Mouse (Mus musculus): Measurements from ENCODE around the gene Retreg1. TPM values are rescaled to one million over a fixed set of nuclear protein-coding genes. Genes with fewer than 3 reads are reported as not detected.
A peak's percentile ranks its signal among the peaks of the same experiment; 100 is the strongest.

The Retreg1 gene
- polyA plus RNA-seq, 1 experiment from 2014 or later, result 19.5 TPM

DNA sequence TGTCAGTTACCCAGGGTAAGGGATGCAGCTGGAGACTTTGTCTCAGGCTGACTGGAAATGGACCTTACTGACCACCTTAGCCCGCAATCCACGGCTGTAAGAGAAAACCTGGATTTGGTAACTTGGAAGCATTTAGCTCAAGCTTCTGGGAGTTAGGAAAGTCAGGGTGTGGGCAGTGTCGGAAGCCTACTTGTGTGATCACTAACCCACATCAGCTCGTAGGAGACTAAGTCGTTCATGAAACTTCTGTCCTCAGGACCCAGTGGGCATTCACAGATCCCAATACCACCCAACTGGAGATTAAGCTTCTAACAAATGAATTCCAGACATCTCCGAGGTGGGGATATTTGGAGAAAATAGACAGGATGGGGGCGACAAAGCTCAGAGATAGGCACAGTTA lies 91.4 kb downstream of the Retreg1 start:
- Histone ChIP-seq H3K27ac (ENCODE audit: low read length) (no peak overlapping the region), H3K4me2 (ENCODE audit: low read depth, low read length) (no peak overlapping the region), H3K36me3 (ENCODE audit: control insufficient read depth, insufficient read depth, low read length) (no peaks in the 10 kb centered on the region), H3K27me3 (ENCODE audit: control insufficient read depth, insufficient read depth, low read length) (no peaks in the 10 kb centered on the region), H3K9me3 (replicated peaks; ENCODE audit: control insufficient read depth, low read length) (no peaks in the 10 kb centered on the region), H3K4me3 (replicated peaks; ENCODE audit: low read length) (no peak overlapping the region), H3K9ac (ENCODE audit: low read length) (no peak overlapping the region), H3K4me1 (ENCODE audit: control insufficient read depth, insufficient read depth, low read length) (peaks cover 18% of the 10 kb centered on the region)
- ATAC-seq (ENCODE audit: insufficient read depth, low FRiP score), result no peak
- WGBS, result 86% methylated on average over 7 of the region's 7 CpGs

DNA sequence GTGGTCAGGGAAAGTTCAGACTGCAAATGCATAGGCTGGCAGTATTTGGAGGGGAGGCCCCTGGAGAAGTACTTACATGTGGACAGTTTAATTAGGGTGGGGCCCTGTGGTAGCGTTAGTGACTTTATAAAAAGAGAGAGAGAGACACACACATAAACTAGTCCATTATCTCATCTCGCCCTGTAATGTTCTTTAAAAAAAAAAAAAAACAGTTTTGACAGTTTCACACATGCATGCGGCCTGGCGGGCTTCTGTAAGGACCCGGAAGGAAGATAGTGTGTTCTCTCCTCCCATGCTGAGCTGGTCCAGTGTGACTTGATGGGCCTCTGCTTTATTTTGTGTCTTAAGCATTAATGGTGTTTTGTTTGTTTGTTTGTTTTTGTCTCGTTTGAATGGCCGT lies 95.5 kb downstream of the Retreg1 start:
- Histone ChIP-seq H3K36me3 (ENCODE audit: control insufficient read depth, insufficient read depth, low read length) (no peaks in the 10 kb centered on the region), H3K4me3 (replicated peaks; ENCODE audit: low read length) (no peak overlapping the region), H3K4me2 (ENCODE audit: low read depth, low read length) (no peak overlapping the region), H3K4me1 (ENCODE audit: control insufficient read depth, insufficient read depth, low read length) (peaks cover 10% of the 10 kb centered on the region), H3K27me3 (ENCODE audit: control insufficient read depth, insufficient read depth, low read length) (no peaks in the 10 kb centered on the region), H3K9ac (ENCODE audit: low read length) (no peak overlapping the region), H3K27ac (ENCODE audit: low read length) (no peak overlapping the region), H3K9me3 (replicated peaks; ENCODE audit: control insufficient read depth, low read length) (no peaks in the 10 kb centered on the region)
- 88% methylated on average over 7 of the region's 7 CpGs for WGBS
- ATAC-seq (ENCODE audit: insufficient read depth, low FRiP score), result no peak

DNA sequence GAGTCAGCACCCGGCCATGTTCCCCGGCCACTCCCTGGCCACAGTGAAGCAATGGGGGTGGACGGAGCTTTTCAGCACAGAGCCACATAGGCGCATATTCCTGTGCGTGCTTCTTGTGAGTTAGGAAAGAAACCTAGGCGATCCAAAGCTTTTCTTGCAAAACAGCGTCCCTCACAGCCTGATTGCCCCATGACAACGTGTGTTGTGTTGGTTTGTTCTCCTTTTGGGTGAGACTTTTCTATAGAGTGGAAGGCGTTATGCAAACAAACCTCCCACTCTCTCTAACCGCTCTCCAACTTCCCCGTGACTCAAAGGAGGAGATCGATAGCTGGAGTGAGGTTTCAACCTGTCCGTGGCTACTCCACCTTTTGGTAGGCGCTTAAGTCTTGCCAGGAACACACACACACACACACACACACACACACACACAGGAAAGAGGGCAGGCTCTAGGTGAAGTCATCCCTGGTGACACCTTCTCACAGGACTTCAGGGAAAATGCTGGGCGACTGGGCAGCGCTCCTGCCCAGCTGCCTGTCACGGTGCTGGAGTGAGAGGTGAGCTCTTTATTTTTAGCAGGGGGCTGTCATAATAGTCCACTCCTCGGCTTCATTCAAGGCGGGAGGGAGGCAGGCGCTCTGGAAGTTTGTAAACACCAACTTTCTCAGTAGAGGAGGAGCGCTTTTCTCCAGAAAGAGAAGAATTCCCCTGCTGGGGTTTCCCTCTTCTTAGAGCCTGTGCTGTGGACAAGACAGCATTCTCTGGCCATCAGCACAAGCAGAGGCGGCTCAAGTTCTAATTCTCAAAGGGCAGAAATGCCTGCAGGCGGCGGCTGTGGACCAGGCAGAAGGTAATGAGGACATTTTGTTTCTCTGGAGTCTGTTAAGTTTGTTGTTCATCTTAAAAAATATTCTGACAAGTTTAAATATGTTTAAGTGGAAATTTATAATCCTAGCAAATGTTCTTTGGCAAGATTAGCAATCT lies 97.7 kb downstream of the Retreg1 start:
- no peaks in the 10 kb centered on the region for H3K36me3 ChIP-seq (ENCODE audit: control insufficient read depth, insufficient read depth, low read length)
- peak overlapping the region; percentile 42 for H3K9ac ChIP-seq (ENCODE audit: low read length)
- H3K27ac ChIP-seq (ENCODE audit: low read length), result peak overlapping the region; percentile 79
- peak overlapping the region; percentile 40 for H3K4me3 ChIP-seq (replicated peaks; ENCODE audit: low read length)
- no peaks in the 10 kb centered on the region for H3K27me3 ChIP-seq (ENCODE audit: control insufficient read depth, insufficient read depth, low read length)
- ATAC-seq (ENCODE audit: insufficient read depth, low FRiP score), result peak; percentile 83
- H3K4me2 ChIP-seq (ENCODE audit: low read depth, low read length), result peak overlapping the region; percentile 61
- 25% methylated on average over 24 of the region's 24 CpGs for WGBS
- H3K4me1 ChIP-seq (ENCODE audit: control insufficient read depth, insufficient read depth, low read length), result peaks cover 5% of the 10 kb centered on the region
- no peaks in the 10 kb centered on the region for H3K9me3 ChIP-seq (replicated peaks; ENCODE audit: control insufficient read depth, low read length)

DNA sequence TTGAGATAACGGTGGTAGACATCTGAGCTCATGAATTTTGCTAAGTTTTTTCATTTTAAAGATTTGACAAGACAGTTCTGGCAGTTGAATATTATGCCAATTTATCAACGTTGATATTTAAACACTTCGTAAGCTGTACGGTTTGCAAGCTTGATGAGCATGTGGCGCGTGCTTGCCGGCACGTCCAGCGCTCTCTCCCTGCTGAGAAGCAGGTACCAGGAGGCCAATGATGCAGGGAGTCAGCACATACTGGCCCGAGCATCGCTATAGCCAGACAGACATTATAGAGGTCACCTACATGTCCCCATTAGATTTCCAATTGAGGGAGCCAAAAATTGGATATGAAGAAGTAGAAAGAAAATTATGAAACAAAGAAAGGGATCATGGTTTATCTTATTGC lies 98.5 kb downstream of the Retreg1 start:
- Histone ChIP-seq H3K9me3 (replicated peaks; ENCODE audit: control insufficient read depth, low read length) (no peaks in the 10 kb centered on the region), H3K4me2 (ENCODE audit: low read depth, low read length) (peak overlapping the region; percentile 61), H3K27me3 (ENCODE audit: control insufficient read depth, insufficient read depth, low read length) (no peaks in the 10 kb centered on the region), H3K27ac (ENCODE audit: low read length) (no peak overlapping the region), H3K36me3 (ENCODE audit: control insufficient read depth, insufficient read depth, low read length) (no peaks in the 10 kb centered on the region), H3K4me1 (ENCODE audit: control insufficient read depth, insufficient read depth, low read length) (peaks cover 5% of the 10 kb centered on the region), H3K4me3 (replicated peaks; ENCODE audit: low read length) (peak overlapping the region; percentile 25), H3K9ac (ENCODE audit: low read length) (no peak overlapping the region)
- ATAC-seq (ENCODE audit: insufficient read depth, low FRiP score), result no peak
- 62% methylated on average over 11 of the region's 11 CpGs for WGBS

DNA sequence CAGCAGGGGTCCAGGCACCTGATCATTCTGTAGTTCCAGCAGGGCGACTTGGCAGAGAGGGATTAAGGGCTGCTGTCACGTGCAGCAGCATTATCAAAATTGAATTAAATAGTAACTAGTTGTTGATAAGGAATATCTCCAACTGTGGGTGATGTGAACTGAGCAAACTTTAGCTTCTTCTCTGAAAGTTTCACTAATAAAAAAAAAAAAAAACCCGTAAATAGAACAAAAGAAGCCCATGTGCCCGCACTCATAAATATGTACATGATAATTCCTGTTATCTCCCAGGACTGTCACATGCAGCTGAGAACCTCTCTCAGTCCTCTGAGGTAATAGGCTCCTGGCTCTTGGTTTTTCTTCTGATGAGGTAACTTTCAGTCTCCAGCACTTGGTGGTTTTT lies 99.4 kb downstream of the Retreg1 start:
- no peaks in the 10 kb centered on the region for H3K9me3 ChIP-seq (replicated peaks; ENCODE audit: control insufficient read depth, low read length)
- no peaks in the 10 kb centered on the region for H3K27me3 ChIP-seq (ENCODE audit: control insufficient read depth, insufficient read depth, low read length)
- H3K4me1 ChIP-seq (ENCODE audit: control insufficient read depth, insufficient read depth, low read length), result peaks cover 5% of the 10 kb centered on the region
- H3K4me3 ChIP-seq (replicated peaks; ENCODE audit: low read length), result peak overlapping the region; percentile 25
- 57% methylated on average over 4 of the region's 4 CpGs for WGBS
- H3K36me3 ChIP-seq (ENCODE audit: control insufficient read depth, insufficient read depth, low read length), result no peaks in the 10 kb centered on the region
- no peak for ATAC-seq (ENCODE audit: insufficient read depth, low FRiP score)
- H3K4me2 ChIP-seq (ENCODE audit: low read depth, low read length), result peak overlapping the region; percentile 61
- H3K27ac ChIP-seq (ENCODE audit: low read length), result no peak overlapping the region
- no peak overlapping the region for H3K9ac ChIP-seq (ENCODE audit: low read length)

DNA sequence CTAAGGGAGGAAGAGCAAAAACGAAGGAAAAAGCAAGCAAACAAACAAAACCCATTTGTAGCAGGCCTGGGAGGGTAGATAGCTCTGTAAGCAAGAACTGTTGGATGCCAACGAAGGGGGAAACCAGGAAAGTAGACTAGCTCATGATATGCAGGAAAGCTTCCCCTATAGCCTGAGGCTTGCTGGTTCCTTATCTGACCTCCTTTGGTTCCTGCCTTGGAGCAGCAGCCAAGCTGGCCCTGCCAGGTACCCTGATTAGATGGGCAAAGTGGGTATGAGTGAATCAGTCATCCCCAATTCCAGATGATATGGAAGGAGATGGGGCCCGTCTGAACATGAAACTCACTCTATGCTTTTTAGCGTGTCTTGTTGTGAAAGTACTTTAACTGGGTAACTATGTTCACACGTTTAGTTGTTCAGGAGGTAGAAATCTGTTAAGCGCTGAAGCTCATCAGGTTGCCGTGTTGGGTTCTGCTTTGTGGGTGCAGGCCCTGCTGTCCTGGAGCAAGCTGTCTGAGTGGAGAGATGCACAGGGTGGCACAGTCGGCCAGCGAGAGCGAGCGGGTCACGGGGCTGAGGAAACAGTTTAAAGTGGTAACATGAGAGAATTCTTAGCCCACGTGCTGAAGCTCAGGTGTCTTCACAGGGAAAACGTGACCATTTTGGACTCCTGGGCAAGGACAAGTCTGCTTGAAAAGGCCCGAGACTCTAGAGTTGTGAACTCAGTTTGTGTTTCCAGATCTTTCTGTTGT lies 100.6 kb downstream of the Retreg1 start:
- 84% methylated on average over 15 of the region's 15 CpGs for WGBS
- no peak overlapping the region for H3K9ac ChIP-seq (ENCODE audit: low read length)
- H3K9me3 ChIP-seq (replicated peaks; ENCODE audit: control insufficient read depth, low read length), result no peaks in the 10 kb centered on the region
- H3K4me3 ChIP-seq (replicated peaks; ENCODE audit: low read length), result no peak overlapping the region
- H3K4me2 ChIP-seq (ENCODE audit: low read depth, low read length), result no peak overlapping the region
- no peaks in the 10 kb centered on the region for H3K27me3 ChIP-seq (ENCODE audit: control insufficient read depth, insufficient read depth, low read length)
- no peak for ATAC-seq (ENCODE audit: insufficient read depth, low FRiP score)
- H3K4me1 ChIP-seq (ENCODE audit: control insufficient read depth, insufficient read depth, low read length), result peaks cover 5% of the 10 kb centered on the region
- no peak overlapping the region for H3K27ac ChIP-seq (ENCODE audit: low read length)
- no peaks in the 10 kb centered on the region for H3K36me3 ChIP-seq (ENCODE audit: control insufficient read depth, insufficient read depth, low read length)

DNA sequence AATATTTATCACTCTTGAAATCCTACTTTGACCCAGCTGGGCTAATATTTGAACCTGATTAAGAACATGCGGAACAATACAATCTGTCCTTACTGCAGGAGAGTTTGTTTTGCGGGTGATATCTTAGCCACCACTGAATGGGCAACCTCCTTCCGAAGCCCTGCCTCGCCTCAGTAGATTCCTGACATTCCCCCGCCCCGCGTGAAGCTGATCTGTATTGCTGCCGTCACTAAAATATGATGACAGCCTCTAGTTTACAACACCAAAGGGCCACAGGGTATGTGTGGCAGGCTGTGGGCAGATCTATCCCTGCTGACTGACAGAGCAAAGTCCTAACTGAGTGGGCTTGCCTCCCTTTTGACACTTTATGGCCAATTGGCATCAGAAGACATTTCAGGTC lies 102.2 kb downstream of the Retreg1 start:
- Histone ChIP-seq H3K27me3 (ENCODE audit: control insufficient read depth, insufficient read depth, low read length) (no peaks in the 10 kb centered on the region), H3K4me3 (replicated peaks; ENCODE audit: low read length) (no peak overlapping the region), H3K36me3 (ENCODE audit: control insufficient read depth, insufficient read depth, low read length) (no peaks in the 10 kb centered on the region)

DNA sequence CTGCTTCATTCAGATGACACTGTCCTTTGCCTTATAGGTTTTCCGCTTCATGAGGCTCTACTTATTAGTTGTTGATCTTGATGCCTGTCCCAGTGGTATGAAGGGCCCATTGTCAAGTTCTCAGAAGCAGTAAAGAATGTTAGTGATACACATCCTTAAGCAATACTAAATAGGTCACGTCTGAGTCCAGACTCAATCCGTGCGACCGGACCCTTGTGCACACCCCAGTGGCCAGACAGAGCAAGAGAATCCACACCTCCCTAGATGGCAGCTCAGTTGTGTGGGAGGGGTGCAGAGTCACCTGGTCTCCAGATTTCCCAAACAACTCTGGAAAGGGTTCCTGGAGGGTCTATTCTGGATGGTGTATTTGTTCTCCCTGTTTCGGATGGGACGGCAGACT lies 103.5 kb downstream of the Retreg1 start:
- Histone ChIP-seq H3K27me3 (ENCODE audit: control insufficient read depth, insufficient read depth, low read length) (no peaks in the 10 kb centered on the region), H3K4me3 (replicated peaks; ENCODE audit: low read length) (no peak overlapping the region), H3K36me3 (ENCODE audit: control insufficient read depth, insufficient read depth, low read length) (no peaks in the 10 kb centered on the region), H3K9ac (ENCODE audit: low read length) (no peak overlapping the region), H3K4me1 (ENCODE audit: control insufficient read depth, insufficient read depth, low read length) (no peaks in the 10 kb centered on the region; the same call in 1 of the 2 replicates), H3K27ac (ENCODE audit: low read length) (no peak overlapping the region), H3K9me3 (replicated peaks; ENCODE audit: control insufficient read depth, low read length) (no peaks in the 10 kb centered on the region), H3K4me2 (ENCODE audit: low read depth, low read length) (no peak overlapping the region)
- WGBS, result 94% methylated on average over 7 of the region's 7 CpGs
- no peak for ATAC-seq (ENCODE audit: insufficient read depth, low FRiP score)

More for the DNA sequence above, 102.2 kb downstream of the Retreg1 start:
- WGBS, result 53% methylated on average over 8 of the region's 8 CpGs
- Histone ChIP-seq H3K4me1 (ENCODE audit: control insufficient read depth, insufficient read depth, low read length) (peaks cover 5% of the 10 kb centered on the region), H3K4me2 (ENCODE audit: low read depth, low read length) (no peak overlapping the region), H3K9me3 (replicated peaks; ENCODE audit: control insufficient read depth, low read length) (no peaks in the 10 kb centered on the region), H3K9ac (ENCODE audit: low read length) (no peak overlapping the region), H3K27ac (ENCODE audit: low read length) (no peak overlapping the region)
- peak; percentile 45; the same call in 1 of the 2 replicates for ATAC-seq (ENCODE audit: insufficient read depth, low FRiP score)

DNA sequence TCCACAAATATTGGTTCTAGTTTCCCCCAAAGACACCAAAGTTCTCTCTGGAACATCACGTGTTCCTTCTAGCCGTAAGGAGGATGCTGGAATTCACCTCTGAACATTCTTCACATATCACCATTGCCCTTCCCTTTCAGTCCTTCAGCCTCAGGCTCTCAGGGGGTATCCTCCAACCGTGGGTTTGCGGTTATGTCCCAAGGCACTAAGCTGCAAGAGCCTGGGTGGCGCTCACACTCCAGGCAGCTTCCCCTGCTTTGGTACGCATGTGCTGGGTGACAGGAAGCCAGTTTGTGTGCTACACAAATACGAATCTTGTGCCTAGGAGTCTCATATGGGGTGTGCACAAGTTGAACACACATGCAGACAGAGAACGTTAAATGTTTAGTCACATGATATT lies 104.4 kb downstream of the Retreg1 start:
- no peak overlapping the region for H3K4me3 ChIP-seq (replicated peaks; ENCODE audit: low read length)
- 80% methylated on average over 8 of the region's 8 CpGs for WGBS
- no peak overlapping the region for H3K9ac ChIP-seq (ENCODE audit: low read length)
- no peaks in the 10 kb centered on the region; the same call in 1 of the 2 replicates for H3K4me1 ChIP-seq (ENCODE audit: control insufficient read depth, insufficient read depth, low read length)
- no peaks in the 10 kb centered on the region for H3K9me3 ChIP-seq (replicated peaks; ENCODE audit: control insufficient read depth, low read length)
- H3K4me2 ChIP-seq (ENCODE audit: low read depth, low read length), result no peak overlapping the region
- ATAC-seq (ENCODE audit: insufficient read depth, low FRiP score), result no peak
- no peaks in the 10 kb centered on the region for H3K36me3 ChIP-seq (ENCODE audit: control insufficient read depth, insufficient read depth, low read length)
- no peak overlapping the region for H3K27ac ChIP-seq (ENCODE audit: low read length)
- no peaks in the 10 kb centered on the region for H3K27me3 ChIP-seq (ENCODE audit: control insufficient read depth, insufficient read depth, low read length)

Measured in stomach, embryonic 16.5 days (tissue).